18 mouse cellular contexts compared by ENCODE assay signal in genomic region chr16:6099598-6099997, GRCm38 (mm10).
DNase-seq lines count a peak whose midpoint lies in the region; ATAC-seq lines count a peak whose summit lies in the region.
"Had no signal": no experiment of that assay in that cellular context is flagged by ENCODE, and none has a peak within 500 bp of the region (broad histone marks: within the 10 kb centered on the region; RNA-seq: fewer than 3 reads in every experiment).

No protein-coding gene starts in this region.

- H3K4me2 ChIP-seq in liver, embryonic 12.5 days, result no peak overlapping the region
- no peak overlapping the region for H3K4me2 ChIP-seq in midbrain, embryonic 16.5 days (ENCODE audit: low read length)
- H3K4me2 ChIP-seq: embryonic facial prominence, embryonic 15.5 days; heart, embryonic 12.5 days; hindbrain, embryonic 15.5 days had no signal

- no peak overlapping the region for H3K4me3 ChIP-seq in liver, embryonic 12.5 days
- no peak overlapping the region for H3K4me3 ChIP-seq in midbrain, embryonic 16.5 days (ENCODE audit: low read depth, low read length)
- H3K4me3 ChIP-seq: embryonic facial prominence, embryonic 15.5 days; erythroblast, embryonic 14.5 days; forebrain, embryonic 10.5 days; heart, embryonic 12.5 days; hindbrain, embryonic 15.5 days had no signal

- no peak overlapping the region for H3K9ac ChIP-seq in liver, embryonic 12.5 days
- H3K9ac ChIP-seq in midbrain, embryonic 16.5 days (ENCODE audit: low read depth, low read length), result no peak overlapping the region
- H3K9ac ChIP-seq: embryonic facial prominence, embryonic 15.5 days; heart, embryonic 12.5 days; hindbrain, embryonic 15.5 days had no signal

- ATAC-seq in liver, embryonic 12.5 days, result no peak
- ATAC-seq in midbrain, embryonic 16.5 days, result no peak
- ATAC-seq: forebrain, embryonic 14.5 days; intestine, postnatal 0 days had no signal

- WGBS in liver, embryonic 12.5 days (ENCODE audit: insufficient replicate concordance), result 66% methylated on average over 2 of the region's 2 CpGs
- 53% methylated on average over 2 of the region's 2 CpGs for WGBS in midbrain, embryonic 16.5 days

- no peaks in the 10 kb centered on the region for H3K27me3 ChIP-seq in liver, embryonic 12.5 days (replicated peaks)
- H3K27me3 ChIP-seq in midbrain, embryonic 16.5 days (ENCODE audit: control insufficient read depth, insufficient read depth, low read depth, low read length), result no peaks in the 10 kb centered on the region
- H3K27me3 ChIP-seq: embryonic facial prominence, embryonic 15.5 days; heart, embryonic 12.5 days; hindbrain, embryonic 15.5 days had no signal

- H3K36me3 ChIP-seq in liver, embryonic 12.5 days, result no peaks in the 10 kb centered on the region
- no peaks in the 10 kb centered on the region for H3K36me3 ChIP-seq in midbrain, embryonic 16.5 days (ENCODE audit: control insufficient read depth, insufficient read depth, low read length)
- H3K36me3 ChIP-seq: embryonic facial prominence, embryonic 15.5 days; forebrain, embryonic 10.5 days; heart, embryonic 12.5 days; hindbrain, embryonic 15.5 days had no signal

- H3K27ac ChIP-seq in liver, embryonic 12.5 days, result peak overlapping the region; percentile 25; the same call in 1 of the 2 replicates
- no peak overlapping the region for H3K27ac ChIP-seq in midbrain, embryonic 16.5 days (ENCODE audit: low read length)
- H3K27ac ChIP-seq: embryonic facial prominence, embryonic 15.5 days; forebrain, embryonic 10.5 days; hindbrain, embryonic 15.5 days had no signal

- H3K9me3 ChIP-seq in liver, embryonic 12.5 days (replicated peaks), result no peaks in the 10 kb centered on the region
- no peaks in the 10 kb centered on the region for H3K9me3 ChIP-seq in midbrain, embryonic 16.5 days (replicated peaks; ENCODE audit: control insufficient read depth, low read length, poor library complexity, severe bottlenecking)
- H3K9me3 ChIP-seq: embryonic facial prominence, embryonic 15.5 days; forebrain, embryonic 10.5 days; heart, embryonic 12.5 days; hindbrain, embryonic 15.5 days had no signal

- peaks cover 66% of the 10 kb centered on the region for H3K4me1 ChIP-seq in liver, embryonic 12.5 days
- H3K4me1 ChIP-seq in midbrain, embryonic 16.5 days (ENCODE audit: control insufficient read depth, insufficient read depth, low read length), result peaks cover 4% of the 10 kb centered on the region
- H3K4me1 ChIP-seq: embryonic facial prominence, embryonic 15.5 days; hindbrain, embryonic 15.5 days had no signal

- DNase-seq in liver, result no peak
- DNase-seq in cerebellum, adult 18-20 months, result peak; percentile 56 to 74
- peak; percentile 82 for DNase-seq in cerebellum, adult 9-10 months
- peak; percentile 43 to 45 for DNase-seq in cerebellum, postnatal 36 days
- DNase-seq in kidney, adult 18-20 months, result no peak
- DNase-seq: adrenal gland, postnatal 25 days; embryo, embryonic 11 days; heart, postnatal 36 days; kidney, adult 9 months had no signal

Comparison
In these comparisons a context has a peak if more than half of its experiments do, and no peak if none do; other contexts are left out.
1. DNase-seq: peak in cerebellum, adult 18-20 months (2 of 2), cerebellum, adult 9-10 months (single experiment) and cerebellum, postnatal 36 days (2 of 2); none in liver (single experiment) and kidney, adult 18-20 months (single experiment).